Mouse (Mus musculus) MEL-GATA-1-ER (cell line): ENCODE data around the gene Sgk1.

Source experiments
- DNase-seq: peaks from one replicate; pipeline ENCODE4 v3.0.0-alpha.2; 2012; ENCODE audit warnings: low read depth; ENCODE audit errors: extremely low read depth

Sgk1 gene

DNA sequence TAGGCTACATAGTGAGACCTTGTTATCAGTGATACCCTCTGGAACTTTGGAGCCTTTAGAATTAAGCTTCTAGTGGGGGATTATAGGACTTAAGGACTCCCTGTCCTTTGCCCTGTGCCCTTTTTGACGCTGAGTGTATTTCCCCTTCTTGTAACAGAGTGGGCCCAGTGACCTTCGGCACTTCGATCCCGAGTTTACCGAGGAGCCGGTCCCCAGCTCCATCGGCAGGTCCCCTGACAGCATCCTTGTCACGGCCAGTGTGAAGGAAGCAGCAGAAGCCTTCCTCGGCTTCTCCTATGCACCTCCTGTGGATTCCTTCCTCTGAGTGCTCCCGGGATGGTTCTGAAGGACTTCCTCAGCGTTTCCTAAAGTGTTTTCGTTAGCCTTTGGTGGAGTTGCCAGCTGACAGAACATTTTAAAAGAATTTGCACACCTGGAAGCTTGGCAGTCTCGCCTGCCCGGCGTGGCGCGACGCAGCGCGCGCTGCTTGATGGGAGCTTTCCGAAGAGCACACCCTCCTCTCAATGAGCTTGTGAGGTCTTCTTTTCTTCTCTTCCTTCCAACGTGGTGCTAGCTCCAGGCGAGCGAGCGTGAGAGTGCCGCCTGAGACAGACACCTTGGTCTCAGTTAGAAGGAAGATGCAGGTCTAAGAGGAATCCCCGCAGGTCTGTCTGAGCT, 116.7 kb downstream of the Sgk1 start:
- no peak for DNase-seq

DNA sequence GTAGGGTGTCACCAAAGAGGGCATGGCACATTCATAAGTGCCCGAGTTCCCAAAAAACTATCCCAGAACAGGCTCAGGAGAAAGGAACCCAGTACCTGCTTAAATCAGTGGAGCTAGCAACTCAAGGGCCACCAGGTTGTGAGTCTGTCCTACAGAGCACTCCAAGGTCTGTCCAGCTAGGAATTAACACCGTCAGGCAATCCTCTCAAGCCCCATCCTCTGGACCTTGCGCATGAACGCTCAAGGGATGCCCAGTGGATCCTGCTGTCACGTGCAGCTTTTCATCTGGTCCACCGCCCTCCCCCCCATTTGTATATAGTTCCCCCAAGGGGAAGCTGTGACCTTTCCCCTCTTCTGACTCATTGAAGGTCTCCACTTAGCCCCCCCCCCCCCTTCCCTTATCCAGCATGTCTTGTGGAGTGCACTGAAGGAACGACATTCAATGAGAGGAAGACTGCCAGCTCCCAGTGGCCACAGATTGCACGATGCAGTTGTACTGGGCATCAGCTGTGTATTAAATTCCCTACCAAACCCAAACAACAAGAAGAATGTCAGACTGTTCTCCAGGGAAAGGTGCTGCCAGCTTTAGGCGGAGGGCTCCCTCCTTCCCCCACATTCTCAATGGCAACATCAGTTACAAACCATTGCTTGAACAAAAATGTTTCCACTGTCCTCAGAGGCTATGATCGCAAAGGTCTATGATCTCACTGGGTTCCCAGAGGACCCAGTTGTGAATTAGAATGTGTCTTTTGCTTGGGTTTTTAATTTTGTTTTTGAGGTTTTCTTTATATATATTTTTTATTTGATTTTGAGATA, 118.7 kb downstream of the Sgk1 start:
- no peak for DNase-seq

DNA sequence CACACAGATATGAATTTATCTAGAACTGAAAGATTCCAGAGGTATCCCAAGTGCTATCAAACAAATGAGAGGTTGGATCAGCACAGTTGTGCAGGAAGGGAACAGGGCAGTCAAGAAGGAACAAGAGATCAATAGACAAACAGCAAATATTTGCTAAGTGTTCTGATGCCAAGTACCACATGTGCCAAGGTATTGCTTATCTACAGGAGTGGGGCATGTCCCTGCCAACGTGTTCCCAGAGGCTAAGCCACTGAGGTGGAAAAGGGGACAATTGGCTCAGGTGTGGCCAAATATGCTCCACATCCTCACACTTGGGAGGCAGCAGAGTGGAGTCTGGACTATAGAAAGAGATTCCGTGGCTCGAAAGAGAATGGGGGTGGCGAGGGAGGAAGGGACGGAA, 119.6 kb downstream of the Sgk1 start:
- no peak for DNase-seq

DNA sequence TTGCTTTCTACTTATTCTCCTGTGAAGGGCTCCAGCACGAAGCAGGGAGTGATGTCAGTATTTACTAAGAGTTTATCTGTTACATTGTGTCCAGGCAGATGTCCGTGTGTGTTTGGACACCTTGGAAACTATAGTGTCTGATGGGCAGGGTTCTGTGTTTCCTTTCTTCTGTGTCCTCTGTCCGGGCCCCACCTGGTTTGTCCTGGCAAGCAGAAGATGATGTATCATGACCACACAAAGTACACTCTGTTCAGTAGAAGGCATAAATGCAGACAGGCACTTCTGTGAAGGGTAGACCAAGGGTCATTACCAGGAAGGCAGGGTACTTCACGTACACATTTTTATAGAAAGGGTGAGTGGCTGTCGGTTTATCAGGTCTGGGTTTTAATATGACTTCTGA, 122.8 kb downstream of the Sgk1 start:
- no peak for DNase-seq

DNA sequence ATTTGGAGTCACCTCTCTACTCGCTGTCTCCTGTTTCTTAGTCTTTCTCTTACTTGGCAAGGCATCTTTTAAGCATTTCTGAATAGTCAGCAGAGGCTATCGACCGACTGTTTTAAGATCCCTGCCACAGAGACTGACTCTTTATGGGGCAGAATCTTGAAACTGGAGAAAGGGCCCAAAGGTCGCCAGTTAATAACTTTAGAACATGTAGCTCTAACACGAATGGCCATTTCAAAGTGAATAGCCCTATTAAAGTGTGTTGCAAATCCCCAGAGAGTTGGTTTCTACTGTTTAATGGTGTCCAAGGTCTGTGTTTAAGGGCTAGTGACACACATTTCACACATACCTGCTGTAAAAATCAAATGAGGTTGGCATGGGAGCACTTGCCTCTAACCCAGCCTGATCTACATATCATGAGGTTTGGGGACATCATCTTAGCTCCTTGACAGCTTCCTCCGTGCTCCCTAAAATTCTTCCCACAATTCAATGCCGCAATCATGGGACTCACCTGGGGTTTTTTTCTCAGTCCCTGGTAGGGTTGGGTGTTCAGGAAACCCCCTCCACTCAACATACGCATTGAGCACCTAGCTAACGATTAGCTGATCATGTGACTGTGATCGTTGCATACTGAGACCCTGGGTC, 125.3 kb downstream of the Sgk1 start:
- DNase-seq = no peak

DNA sequence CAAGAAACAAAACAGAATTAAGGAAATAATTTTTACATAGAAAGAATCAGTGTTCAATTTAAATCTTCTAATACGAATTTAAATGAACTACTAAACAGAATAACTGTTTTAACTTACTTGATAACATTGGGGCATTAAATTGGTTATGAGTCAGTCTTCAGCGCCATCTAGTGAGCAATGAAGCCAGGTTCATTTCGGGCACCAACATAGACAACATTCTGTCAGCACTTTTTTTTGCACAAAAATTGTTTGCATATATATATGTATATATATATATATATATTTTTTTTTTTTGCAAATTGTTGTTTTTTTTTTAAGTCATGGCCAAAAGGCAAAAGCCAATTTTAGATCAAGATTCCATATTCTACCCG, 125.8 kb downstream of the Sgk1 start:
- peak; percentile 51 for DNase-seq

DNA sequence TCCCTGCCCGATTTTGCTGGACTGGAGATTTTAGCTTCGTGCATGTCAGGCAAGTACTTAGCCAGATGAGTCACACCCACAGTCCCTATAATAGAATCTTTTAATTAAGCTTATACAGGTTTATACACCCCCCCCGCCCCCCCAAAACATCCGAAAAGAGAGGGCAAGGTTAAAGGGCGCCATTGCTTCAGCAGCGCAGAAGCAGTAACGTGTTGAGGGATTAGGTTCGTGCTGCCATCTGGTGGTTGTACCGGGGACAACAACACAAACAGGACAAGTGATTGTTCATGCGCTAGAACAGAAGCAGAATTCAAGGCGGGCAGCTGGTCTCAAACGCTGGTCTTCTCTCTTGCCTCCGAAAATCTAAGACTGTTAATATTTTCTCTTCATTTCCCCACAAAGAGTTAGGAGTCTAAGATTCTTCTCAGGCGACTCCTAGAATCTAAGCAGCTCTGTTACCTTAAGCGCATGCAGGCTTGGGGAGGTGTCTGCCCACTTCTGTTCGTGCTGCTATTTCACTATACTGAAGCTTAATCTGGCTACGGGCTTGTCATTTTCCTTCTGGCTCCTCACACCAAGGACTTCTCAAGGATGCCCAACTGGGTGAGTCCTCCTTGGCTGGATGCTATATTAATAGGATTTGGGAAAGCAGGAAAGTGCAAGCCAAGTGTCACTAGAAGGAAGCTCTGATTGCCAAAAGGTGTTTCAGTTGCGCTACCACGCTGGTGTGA, 128.3 kb downstream of the Sgk1 start:
- DNase-seq = peak; percentile 61

DNA sequence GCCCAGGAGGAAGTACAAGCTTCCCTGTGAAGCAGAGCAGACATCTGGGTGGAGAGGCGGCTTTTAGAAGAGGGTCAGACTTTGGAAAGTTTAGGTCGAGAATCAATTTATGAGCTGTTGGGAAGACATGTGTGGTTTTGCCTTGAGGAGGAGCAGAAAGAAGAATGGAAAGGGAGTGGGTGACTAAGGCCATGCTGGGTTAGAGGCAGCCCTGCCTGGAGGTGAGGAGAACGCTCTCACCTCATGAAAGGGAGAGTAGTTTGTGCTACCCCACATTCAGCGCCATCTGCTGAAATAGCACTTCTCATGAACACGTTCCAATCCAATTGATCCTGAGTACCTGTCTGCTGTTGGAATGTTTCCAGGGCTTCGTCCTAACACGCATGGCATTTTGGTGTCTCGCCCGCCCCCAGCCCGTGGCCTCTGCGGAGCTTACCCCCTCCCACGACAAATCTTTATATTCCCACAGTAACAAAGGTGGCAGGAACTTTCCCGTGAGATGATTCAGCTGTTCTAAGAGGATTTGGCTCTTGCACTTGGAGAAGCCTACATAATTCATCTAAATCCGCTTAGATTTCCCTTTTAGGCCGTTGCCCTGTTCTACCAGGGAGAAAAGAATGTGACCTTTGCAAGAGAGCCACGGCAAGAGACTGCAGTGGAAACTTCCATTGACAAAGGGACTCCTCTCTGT, 135.6 kb downstream of the Sgk1 start:
- DNase-seq = no peak

DNA sequence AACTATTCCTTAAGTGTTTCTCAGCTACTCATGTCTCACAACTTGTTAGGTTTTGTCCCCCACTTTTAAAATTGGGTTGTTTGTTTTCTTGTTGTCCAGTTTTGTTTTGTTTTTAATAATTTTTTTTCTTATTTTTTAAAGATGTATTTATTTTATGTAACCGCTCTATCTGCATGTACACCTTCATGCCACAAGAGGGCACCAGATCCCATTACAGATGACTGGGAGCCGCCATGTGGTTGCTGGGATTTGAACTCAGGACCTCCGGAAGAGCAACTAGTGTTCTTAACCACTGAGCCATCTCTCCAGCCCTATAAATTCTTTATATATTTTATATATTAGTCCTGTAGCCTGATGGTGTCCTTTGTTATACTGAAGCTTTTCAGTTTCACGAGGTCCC, 136.6 kb downstream of the Sgk1 start:
- no peak for DNase-seq

DNA sequence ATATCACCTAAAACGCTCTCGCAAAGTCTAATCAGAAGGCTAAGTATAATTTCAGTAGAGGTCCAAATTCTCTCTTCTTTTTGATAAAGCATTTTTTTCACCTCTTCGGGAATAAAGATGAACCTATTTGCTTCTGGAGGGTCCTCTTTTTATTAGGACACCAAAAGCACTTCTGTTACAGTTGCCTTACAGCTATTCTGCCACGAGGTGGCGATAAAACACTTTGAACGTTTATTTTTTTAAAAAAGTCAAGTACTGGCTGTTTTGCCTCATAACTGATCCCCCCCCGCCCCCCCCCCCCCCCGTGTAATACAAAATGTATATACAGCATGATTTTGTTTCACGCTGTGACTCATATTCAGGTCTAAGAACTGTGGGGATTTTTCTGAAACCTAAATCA, 152.3 kb downstream of the Sgk1 start:
- DNase-seq = no peak

DNA sequence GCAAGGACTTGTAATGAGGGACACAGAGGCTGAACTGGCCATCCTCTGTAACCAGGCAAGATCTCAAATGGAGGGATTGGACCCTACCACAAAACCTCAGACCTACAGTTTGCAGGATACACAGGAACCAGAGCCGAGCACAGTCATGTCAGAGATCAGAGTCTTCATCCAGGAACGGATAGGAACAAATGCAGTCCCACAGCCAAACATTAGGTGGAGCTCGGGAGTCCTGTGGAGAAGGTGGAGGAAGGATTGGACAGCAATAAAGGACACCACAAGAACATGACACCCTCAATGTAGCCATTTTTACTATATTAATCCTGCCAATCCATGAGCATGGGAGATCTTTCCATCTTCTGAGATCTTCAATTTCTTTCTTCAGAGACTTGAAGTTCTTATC, 154.3 kb downstream of the Sgk1 start:
- DNase-seq = peak; percentile 17
